Mouse (Mus musculus) testis, postnatal 10 days (tissue): ENCODE measurements around the gene Gm45837.

Source experiments
- DNase-seq: peaks from one replicate; pipeline ENCODE4 v3.0.0; 2021; ENCODE audit warnings: low spot score

Gm45837 gene

GRCm38 (mm10) chr7:101501236-101501635, 90.5 kb downstream of the Gm45837 start:
- DNase-seq, result no peak

GRCm38 (mm10) chr7:101501675-101502074, 91.0 kb downstream of the Gm45837 start:
- peak; percentile 62 for DNase-seq

- DNase-seq, result peak; percentile 72
Observed at GRCm38 (mm10) chr7:101503351-101503750, 92.7 kb downstream of the Gm45837 start.

- DNase-seq, result no peak
Observed at GRCm38 (mm10) chr7:101503803-101504202, 93.1 kb downstream of the Gm45837 start.

- peak; percentile 69 for DNase-seq
Observed at GRCm38 (mm10) chr7:101504507-101504906, 93.8 kb downstream of the Gm45837 start.

GRCm38 (mm10) chr7:101509212-101509611, 98.5 kb downstream of the Gm45837 start:
- DNase-seq, result no peak

- DNase-seq, result no peak
Observed at GRCm38 (mm10) chr7:101513655-101514054, 103.0 kb downstream of the Gm45837 start.

GRCm38 (mm10) chr7:101514768-101515167, 104.1 kb downstream of the Gm45837 start:
- no peak for DNase-seq

- no peak for DNase-seq
Observed at GRCm38 (mm10) chr7:101515295-101515694, 104.6 kb downstream of the Gm45837 start.

GRCm38 (mm10) chr7:101516460-101516859, 105.8 kb downstream of the Gm45837 start:
- no peak for DNase-seq

- no peak for DNase-seq
Observed at GRCm38 (mm10) chr7:101521696-101522095, 111.0 kb downstream of the Gm45837 start.

- DNase-seq, result no peak
Observed at GRCm38 (mm10) chr7:101523205-101523604, 112.5 kb downstream of the Gm45837 start.

GRCm38 (mm10) chr7:101526484-101526883, 115.8 kb downstream of the Gm45837 start:
- no peak for DNase-seq

- DNase-seq, result no peak
Observed at GRCm38 (mm10) chr7:101534428-101534827, 123.7 kb downstream of the Gm45837 start.

- DNase-seq, result no peak
Observed at GRCm38 (mm10) chr7:101535102-101535501, 124.4 kb downstream of the Gm45837 start.

- DNase-seq, result no peak
Observed at GRCm38 (mm10) chr7:101535517-101535916, 124.8 kb downstream of the Gm45837 start.

- no peak for DNase-seq
Observed at GRCm38 (mm10) chr7:101537541-101537940, 126.9 kb downstream of the Gm45837 start.

- DNase-seq, result peak; percentile 54
Observed at GRCm38 (mm10) chr7:101538141-101538933, 127.7 kb downstream of the Gm45837 start.

- no peak for DNase-seq
Observed at GRCm38 (mm10) chr7:101539774-101540173, 129.1 kb downstream of the Gm45837 start.

GRCm38 (mm10) chr7:101540684-101541083, 130.0 kb downstream of the Gm45837 start:
- no peak for DNase-seq

- peak; percentile 82 for DNase-seq
Observed at GRCm38 (mm10) chr7:101541132-101541531, 130.4 kb downstream of the Gm45837 start.

- no peak for DNase-seq
Observed at GRCm38 (mm10) chr7:101541734-101542133, 131.0 kb downstream of the Gm45837 start.

- DNase-seq, result no peak
Observed at GRCm38 (mm10) chr7:101547651-101548050, 137.0 kb downstream of the Gm45837 start.

GRCm38 (mm10) chr7:101549266-101549665, 138.6 kb downstream of the Gm45837 start:
- no peak for DNase-seq
